Mouse (Mus musculus): ENCODE measurements at regions not wholly inside any gene's neighbourhood (a gene's known extent, or its start where the extent isn't known, plus 50 kb on each side); places are given as distances from the start of the nearest gene placed in this dataset.

DNA sequence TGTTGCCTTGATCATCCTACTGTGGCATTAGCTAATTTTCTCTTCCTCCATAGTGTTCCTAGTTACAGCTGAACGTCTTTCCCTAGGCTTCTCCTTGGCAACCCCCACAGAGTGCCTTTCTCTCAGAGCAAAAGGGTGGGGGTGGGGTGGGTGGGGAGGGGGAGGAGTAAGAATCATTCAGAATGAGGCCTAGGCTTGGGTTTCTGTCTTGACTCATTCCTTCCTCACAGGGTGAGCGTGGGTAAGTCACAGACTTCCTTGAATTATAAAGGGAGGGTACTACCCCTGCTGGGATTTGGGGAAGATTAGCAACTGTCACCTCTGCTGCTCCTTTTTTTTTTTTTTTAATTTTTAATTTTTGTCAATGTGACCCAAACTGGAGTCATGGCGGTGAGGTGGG, 114.5 kb downstream of the Dhx35 start:
- no peaks in the 10 kb centered on the region for H3K36me3 ChIP-seq (ENCODE audit: control insufficient read depth, insufficient read depth, low read length, poor library complexity, severe bottlenecking)
- H3K27me3 ChIP-seq (ENCODE audit: control insufficient read depth, insufficient read depth, low read length, poor library complexity, severe bottlenecking), result no peaks in the 10 kb centered on the region
- no peak for DNase-seq (ENCODE audit: low read depth, low spot score)

DNA sequence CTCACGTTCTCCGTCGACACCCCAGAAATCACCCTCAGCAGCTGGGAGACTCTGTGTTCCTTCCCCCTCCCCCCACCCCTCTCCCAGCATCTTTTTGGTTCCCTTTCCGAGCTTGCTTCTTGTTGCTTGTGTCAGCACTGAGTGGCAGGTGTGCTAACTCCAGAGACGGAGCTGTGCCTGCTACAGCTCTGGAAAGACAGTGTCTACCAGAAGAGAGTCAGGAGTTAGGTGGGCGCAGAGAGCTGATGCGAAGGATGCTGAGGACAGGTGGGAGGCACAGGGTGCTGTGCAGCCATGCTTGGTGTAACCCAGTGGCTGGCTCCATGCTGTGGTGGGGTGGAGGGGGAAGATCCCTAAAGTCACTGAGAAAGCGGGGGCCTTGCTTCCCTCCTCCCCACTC, 115.7 kb downstream of the Dhx35 start:
- Histone ChIP-seq H3K36me3 (ENCODE audit: control insufficient read depth, insufficient read depth, low read length, poor library complexity, severe bottlenecking) (no peaks in the 10 kb centered on the region), H3K27me3 (ENCODE audit: control insufficient read depth, insufficient read depth, low read length, poor library complexity, severe bottlenecking) (no peaks in the 10 kb centered on the region)
- DNase-seq (ENCODE audit: low read depth, low spot score), result no peak

DNA sequence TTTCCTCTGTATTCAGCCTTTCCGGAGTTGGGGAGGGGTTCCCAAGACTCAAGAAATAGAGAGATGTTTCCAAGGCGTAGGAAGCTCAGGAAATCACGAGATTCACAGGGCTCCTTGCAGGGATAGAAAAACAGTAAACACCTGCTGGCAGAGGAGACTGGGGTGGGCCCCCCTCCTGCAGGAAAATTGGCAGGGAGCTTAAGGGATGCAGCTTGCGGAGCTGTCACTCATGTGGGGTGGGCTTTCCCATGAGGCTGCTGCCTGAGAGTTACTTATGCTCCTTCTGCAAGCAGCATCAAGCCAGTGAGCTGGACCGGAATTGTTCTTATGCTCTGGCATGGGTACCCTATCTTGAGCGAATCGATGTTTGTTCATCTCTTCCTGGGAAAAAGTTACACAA, 116.6 kb downstream of the Dhx35 start:
- H3K27me3 ChIP-seq (ENCODE audit: control insufficient read depth, insufficient read depth, low read length, poor library complexity, severe bottlenecking), result no peaks in the 10 kb centered on the region
- no peak for DNase-seq (ENCODE audit: low read depth, low spot score)
- no peaks in the 10 kb centered on the region for H3K36me3 ChIP-seq (ENCODE audit: control insufficient read depth, insufficient read depth, low read length, poor library complexity, severe bottlenecking)

DNA sequence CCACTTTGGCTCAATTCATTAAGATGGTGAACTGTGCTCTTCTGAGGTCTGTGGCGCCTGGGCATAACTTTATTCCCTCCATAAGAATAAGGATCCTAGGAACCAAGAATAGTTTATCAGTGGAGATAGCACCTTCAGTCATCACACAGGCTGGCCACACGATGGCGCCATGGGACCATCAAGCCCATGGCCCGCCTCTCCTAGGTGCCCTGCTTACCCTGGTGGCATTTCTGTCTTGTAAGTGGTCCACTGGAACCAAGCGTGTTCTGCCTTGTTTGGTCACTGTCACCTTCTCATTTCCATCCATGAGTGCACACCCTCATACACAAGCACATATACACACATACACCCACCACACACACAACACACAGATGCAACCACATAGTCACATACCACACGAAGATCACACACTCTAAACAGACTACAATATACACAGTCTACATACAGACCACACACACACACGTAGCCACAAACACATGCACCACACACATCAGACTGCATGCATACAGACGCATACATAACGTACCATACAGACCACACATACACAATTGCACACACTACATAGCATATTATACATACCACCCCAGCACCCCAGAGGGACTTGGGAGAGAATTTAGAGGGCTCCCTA, 118.1 kb downstream of the Dhx35 start:
- no peaks in the 10 kb centered on the region for H3K36me3 ChIP-seq (ENCODE audit: control insufficient read depth, insufficient read depth, low read length, poor library complexity, severe bottlenecking)
- no peaks in the 10 kb centered on the region for H3K27me3 ChIP-seq (ENCODE audit: control insufficient read depth, insufficient read depth, low read length, poor library complexity, severe bottlenecking)
- peak; percentile 12 for DNase-seq (ENCODE audit: low read depth, low spot score)

DNA sequence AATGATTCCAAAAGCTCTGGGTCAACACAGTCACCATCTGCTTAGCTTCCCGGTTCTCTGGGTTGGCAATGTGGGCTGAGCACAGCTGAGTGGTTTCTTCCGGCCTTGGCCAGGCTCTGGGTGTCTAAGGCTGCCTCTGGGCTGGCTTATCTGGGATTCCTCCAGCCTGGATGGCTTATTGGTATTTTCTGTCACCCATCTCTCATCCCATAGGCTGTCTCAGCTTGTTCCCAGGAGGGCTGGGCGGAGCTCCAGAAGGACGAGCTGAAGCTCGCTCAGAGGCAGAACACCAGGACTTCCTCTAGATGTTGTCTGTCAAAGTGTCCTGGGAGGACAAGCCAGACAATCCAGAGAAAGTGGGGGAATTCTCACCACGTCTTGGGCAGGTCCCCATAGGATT, 122.8 kb downstream of the Dhx35 start:
- no peak for DNase-seq (ENCODE audit: low read depth, low spot score)
- no peaks in the 10 kb centered on the region for H3K36me3 ChIP-seq (ENCODE audit: control insufficient read depth, insufficient read depth, low read length, poor library complexity, severe bottlenecking)
- H3K27me3 ChIP-seq (ENCODE audit: control insufficient read depth, insufficient read depth, low read length, poor library complexity, severe bottlenecking), result no peaks in the 10 kb centered on the region

DNA sequence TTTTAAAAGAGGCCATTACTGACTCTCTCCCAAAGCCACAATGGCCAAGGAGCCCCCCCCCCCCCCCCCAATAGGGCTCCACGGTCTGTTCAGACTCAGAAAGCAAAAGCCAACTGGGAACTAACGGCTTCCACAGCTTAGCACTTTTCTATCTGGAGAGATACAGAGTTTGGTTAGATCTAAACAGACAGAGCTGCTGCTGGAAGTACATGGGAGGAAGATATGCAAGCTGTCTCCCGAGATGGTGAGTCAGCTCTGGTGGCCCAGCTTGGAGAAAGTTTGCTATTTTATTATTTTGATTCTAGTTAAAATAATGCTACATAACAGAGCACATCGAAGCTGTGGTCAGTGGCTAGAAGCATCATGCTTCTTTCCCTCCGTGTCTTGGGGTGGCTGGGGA, 123.7 kb downstream of the Dhx35 start:
- DNase-seq (ENCODE audit: low read depth, low spot score), result no peak
- Histone ChIP-seq H3K36me3 (ENCODE audit: control insufficient read depth, insufficient read depth, low read length, poor library complexity, severe bottlenecking) (no peaks in the 10 kb centered on the region), H3K27me3 (ENCODE audit: control insufficient read depth, insufficient read depth, low read length, poor library complexity, severe bottlenecking) (no peaks in the 10 kb centered on the region)

DNA sequence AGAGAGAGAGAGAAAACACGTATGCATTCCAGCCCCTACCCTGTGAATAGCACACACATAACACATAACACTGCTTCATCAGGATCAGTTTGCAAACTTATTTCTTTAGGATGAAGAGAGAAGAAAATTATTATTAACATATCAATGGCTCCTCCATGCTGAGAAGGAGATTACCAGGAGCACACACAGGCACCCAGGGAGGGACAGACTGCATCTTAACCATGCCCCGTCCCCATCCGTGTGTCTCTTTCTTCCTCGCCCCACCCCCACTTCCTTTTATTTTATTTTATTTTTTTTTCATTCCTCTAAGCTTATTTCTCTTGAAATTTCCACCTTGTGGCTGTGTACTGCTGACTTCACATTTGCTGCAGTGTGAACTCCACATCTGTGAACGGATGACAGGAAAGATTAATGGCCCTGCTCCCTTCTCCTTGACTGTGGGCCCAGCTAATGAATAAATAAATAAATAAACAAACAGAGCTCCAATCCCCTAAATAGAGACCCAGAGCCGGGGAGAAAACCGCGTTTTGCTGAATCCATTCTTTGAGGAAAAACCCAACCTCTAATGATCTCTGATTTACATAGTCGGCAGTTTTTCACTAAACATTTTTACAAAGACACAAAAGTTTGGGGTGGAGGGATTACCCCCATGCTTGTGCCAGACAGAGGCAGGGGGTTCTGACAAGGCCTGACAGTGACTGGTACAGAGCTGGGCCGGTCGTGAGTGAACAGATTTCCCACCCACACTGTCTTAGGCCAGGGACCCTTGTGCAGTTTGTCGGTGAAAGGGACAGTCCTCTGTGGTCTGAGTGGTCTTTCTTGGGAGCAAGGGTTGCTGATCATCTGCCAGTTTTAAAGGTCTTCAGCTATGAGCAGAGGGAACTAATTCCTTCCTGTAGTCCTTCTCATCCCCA, 127.0 kb downstream of the Dhx35 start:
- DNase-seq (ENCODE audit: low read depth, low spot score), result no peak
- Histone ChIP-seq H3K36me3 (ENCODE audit: control insufficient read depth, insufficient read depth, low read length, poor library complexity, severe bottlenecking) (no peaks in the 10 kb centered on the region), H3K27me3 (ENCODE audit: control insufficient read depth, insufficient read depth, low read length, poor library complexity, severe bottlenecking) (no peaks in the 10 kb centered on the region)

DNA sequence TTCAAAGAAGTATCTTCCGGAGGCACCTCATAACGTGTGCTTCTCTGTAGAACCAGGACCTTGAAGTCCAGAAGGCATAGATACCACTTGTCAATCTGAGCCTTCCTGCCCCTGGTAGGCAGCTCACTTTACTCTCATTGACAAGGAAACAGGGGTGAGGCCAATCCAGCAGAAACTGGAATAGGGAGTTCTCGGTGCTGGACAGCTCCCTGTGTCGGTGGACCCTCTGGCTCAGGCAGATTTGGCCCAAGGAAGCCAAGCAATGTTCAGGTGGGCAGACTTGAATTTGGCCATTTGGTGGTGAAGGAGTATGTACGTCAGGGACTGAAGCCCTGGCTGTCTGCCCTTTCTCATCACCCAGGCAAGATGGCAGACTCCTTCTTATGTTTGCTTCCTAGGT, 128.2 kb downstream of the Dhx35 start:
- no peaks in the 10 kb centered on the region for H3K27me3 ChIP-seq (ENCODE audit: control insufficient read depth, insufficient read depth, low read length, poor library complexity, severe bottlenecking)
- DNase-seq (ENCODE audit: low read depth, low spot score), result no peak
- no peaks in the 10 kb centered on the region for H3K36me3 ChIP-seq (ENCODE audit: control insufficient read depth, insufficient read depth, low read length, poor library complexity, severe bottlenecking)

DNA sequence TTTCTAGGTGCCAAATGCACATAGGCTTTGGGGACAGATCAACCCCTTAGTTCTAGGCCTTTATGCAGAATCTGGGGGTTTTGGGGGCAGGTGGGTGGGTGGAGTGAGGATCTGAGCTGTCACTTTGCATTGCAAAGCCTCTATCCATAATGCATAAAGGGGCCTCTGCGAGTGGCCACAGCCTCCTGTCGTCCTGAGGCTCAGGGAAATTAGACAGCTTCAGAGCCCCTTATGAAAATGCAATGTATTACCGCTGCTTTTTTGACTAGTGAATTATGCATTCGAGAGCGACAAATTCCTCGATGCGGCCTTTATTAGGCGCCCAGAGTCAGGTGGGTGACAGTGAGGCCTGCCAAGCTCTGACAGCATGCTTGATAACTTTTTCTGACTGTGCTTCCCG, 134.9 kb downstream of the Dhx35 start:
- Histone ChIP-seq H3K36me3 (ENCODE audit: control insufficient read depth, insufficient read depth, low read length, poor library complexity, severe bottlenecking) (no peaks in the 10 kb centered on the region), H3K27me3 (ENCODE audit: control insufficient read depth, insufficient read depth, low read length, poor library complexity, severe bottlenecking) (no peaks in the 10 kb centered on the region)
- DNase-seq (ENCODE audit: low read depth, low spot score), result no peak

DNA sequence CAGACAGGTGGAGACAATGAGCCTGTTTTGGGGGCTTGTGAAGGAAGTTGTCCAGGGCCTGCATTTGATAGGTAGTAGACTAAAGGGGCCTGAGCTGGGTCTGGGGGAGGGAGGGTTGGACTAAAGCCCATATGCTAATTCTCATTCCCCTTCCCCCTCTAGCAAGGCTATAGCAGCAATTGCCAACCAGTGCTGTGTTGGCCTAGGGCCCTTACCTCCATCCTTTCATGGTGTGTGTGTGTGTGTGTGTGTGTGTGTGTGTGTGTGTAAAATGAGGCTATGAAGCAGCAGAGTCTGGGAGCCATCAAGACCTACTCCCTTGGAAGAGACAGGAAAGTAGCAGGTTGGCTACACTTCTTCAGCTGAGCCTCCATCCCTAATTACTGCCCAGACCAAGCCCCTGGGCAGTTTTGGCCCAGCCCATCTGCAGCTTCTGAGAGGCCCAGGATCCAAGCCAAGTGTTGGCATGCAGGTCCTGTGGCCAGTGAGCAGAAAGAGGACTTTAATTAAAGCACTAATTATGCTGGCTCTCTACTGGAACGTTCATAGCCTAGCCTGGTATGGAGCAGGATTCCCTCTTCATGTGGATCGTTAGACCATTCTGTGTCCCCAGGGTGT, 143.4 kb downstream of the Dhx35 start:
- Histone ChIP-seq H3K36me3 (ENCODE audit: control insufficient read depth, insufficient read depth, low read length, poor library complexity, severe bottlenecking) (no peaks in the 10 kb centered on the region), H3K27me3 (ENCODE audit: control insufficient read depth, insufficient read depth, low read length, poor library complexity, severe bottlenecking) (no peaks in the 10 kb centered on the region)
- no peak for DNase-seq (ENCODE audit: low read depth, low spot score)

DNA sequence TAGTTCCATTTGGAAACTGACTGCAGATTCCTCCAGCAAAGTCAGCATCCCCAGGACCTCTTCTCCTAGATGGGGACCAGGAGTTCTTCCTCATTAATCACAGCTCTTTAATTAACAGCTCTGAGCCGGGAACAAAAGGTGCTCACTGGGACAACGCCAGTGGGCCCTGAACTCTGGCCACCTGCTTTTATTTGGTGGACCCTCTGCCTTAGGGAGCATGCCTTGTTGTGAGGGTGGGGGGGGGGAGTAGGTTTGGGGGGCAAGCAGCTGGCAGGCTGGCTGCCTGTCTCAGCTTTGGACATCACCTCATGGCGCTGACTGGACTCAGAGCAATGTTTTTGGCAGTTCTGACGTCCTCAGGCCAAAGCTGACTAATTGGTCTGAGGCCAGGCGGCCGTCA, 154.8 kb downstream of the Dhx35 start:
- DNase-seq (ENCODE audit: low read depth, low spot score), result no peak
- Histone ChIP-seq H3K27me3 (ENCODE audit: control insufficient read depth, insufficient read depth, low read length, poor library complexity, severe bottlenecking) (no peaks in the 10 kb centered on the region), H3K36me3 (ENCODE audit: control insufficient read depth, insufficient read depth, low read length, poor library complexity, severe bottlenecking) (no peaks in the 10 kb centered on the region)

DNA sequence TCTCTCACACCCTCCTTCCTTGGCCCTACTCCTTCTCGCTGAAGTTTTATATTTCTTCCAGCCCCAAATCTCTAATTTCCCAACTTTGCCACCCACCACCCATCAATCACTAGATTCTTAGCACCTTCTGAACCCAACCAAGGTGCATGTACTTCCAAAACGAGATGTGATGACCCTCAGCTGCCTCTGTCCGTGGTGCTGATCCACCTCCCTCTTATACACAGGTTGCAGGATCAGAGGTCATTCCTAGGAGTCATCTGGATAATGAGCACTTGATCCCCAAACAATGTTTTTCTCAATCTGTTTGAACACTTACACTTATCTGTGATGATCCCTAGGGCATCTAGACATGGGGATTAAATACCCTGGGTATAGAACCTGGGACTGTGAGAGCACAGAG, 156.5 kb downstream of the Dhx35 start:
- Histone ChIP-seq H3K27me3 (ENCODE audit: control insufficient read depth, insufficient read depth, low read length, poor library complexity, severe bottlenecking) (no peaks in the 10 kb centered on the region), H3K36me3 (ENCODE audit: control insufficient read depth, insufficient read depth, low read length, poor library complexity, severe bottlenecking) (no peaks in the 10 kb centered on the region)
- no peak for DNase-seq (ENCODE audit: low read depth, low spot score)

DNA sequence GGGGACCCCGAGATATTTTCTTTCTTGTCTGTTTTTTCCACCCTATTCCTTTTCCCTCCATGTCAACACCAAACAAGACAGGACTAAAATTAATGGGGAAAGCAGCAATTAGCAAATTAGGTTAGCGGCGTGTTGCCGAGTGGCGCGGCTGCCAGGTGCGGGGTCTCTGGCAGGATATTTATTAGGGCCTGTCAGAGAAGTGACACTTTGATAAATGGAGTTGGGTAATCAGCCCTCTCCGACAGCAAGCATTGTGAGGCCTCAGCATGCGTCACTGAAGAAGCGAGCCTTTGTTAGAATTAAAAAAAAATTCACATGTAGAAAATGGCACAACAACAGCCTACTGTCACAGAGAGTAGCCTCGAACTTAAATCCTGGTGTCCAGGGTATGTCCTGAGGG, 162.3 kb downstream of the Dhx35 start:
- no peak for DNase-seq (ENCODE audit: low read depth, low spot score)
- no peaks in the 10 kb centered on the region for H3K36me3 ChIP-seq (ENCODE audit: control insufficient read depth, insufficient read depth, low read length, poor library complexity, severe bottlenecking)
- no peaks in the 10 kb centered on the region for H3K27me3 ChIP-seq (ENCODE audit: control insufficient read depth, insufficient read depth, low read length, poor library complexity, severe bottlenecking)

DNA sequence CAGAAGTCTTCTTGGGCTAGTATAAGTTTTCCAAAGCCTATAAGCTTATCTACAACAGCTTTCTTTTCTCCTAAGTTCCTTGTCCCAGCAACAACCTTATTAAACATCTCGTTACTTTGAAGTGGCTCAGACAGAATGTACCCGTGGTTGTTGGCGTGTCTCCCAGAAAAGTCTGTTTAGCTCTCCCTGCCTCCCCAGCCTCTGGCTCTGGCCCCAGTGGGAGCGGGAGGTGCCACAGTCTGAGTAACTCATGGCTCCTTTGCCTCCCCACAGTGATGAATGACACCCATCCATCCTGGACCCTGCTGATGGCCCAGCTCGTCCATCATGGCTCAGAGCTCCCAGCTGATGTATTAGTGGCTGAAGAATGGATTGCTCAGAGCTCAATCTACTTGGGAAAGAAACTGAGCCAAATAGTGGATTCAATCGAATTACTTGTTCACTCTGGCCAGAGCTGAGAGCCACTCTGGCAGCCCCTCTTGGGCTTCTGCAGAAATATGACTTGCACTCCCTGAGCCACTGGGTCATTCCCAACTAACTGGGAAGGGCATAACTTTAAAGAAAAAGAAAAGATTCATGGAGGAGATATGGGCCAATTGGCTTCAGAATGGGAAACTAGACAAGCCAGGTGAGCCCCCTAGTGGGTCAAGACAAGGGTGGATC, 170.5 kb downstream of the Dhx35 start:
- DNase-seq (ENCODE audit: low read depth, low spot score), result no peak
- no peaks in the 10 kb centered on the region for H3K27me3 ChIP-seq (ENCODE audit: control insufficient read depth, insufficient read depth, low read length, poor library complexity, severe bottlenecking)

DNA sequence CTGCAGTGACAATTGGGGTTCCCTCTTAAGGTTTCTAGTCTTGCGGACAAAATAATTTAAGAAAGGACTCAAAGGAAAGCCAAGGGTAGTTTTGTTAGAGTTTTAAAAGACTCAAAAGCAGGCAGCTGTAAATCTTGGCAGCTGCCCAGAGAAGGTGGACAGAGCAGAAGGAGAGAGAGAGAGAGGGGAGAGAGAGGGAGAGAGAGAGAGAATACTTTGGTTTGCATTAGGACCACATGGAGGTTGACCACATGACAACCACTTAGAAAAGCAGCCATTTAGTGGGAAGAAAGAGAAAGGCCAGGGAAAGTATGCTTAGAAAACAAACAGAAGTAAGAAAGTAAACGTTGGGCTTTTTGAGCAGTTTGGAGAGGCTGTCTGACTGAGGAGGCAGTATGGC, 177.6 kb downstream of the Dhx35 start:
- Histone ChIP-seq H3K27me3 (ENCODE audit: control insufficient read depth, insufficient read depth, low read length, poor library complexity, severe bottlenecking) (no peaks in the 10 kb centered on the region), H3K36me3 (ENCODE audit: control insufficient read depth, insufficient read depth, low read length, poor library complexity, severe bottlenecking) (no peaks in the 10 kb centered on the region)
- no peak for DNase-seq (ENCODE audit: low read depth, low spot score)

More for the DNA sequence above, 170.5 kb downstream of the Dhx35 start:
- no peaks in the 10 kb centered on the region for H3K36me3 ChIP-seq (ENCODE audit: control insufficient read depth, insufficient read depth, low read length, poor library complexity, severe bottlenecking)

Data from splenic B cell, adult 2 months (primary cell).